Mouse (Mus musculus): ENCODE data around the gene Nlrp14. TPM values are rescaled to one million over a fixed set of nuclear protein-coding genes. Genes with fewer than 3 reads are reported as not detected.
"Not testable (repeated sequence)": the region's sequence is repeated elsewhere in the genome, so short reads cannot be mapped to it uniquely, and the experiment has no call there.

Nlrp14 gene
- not detected in 2 replicates for polyA plus RNA-seq (2015; fragmentation: Nextera tagmentation; extraction: Ambion mirVana)

DNA sequence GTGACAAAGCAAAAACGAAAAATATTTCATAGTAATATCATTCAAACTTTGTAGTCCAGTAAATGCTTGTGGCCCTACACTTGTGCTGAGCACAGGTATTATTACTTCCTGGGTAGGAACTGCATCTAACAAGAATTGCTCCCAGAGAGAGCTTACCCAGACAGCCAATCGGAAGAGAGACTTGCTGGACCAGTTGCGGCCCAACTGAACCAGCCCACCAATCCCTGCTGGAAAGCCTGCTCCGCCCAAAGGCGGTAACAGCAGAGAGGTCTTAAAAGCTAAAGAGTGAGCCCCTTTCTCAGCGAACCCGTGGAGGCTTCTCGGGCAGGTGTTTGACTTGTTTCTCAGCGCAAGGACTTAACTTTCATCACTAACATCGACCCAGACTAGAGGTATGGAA is at the start of gene Nlrp14:
Gene Nlrp14, plus strand, starts transcription at position 301 of the 400 bp plus-strand sequence.
- ATAC-seq: no peak
- no peaks in the 10 kb centered on the region for H3K36me3 ChIP-seq (ENCODE audit: control insufficient read depth, insufficient read depth)
- H3K9ac ChIP-seq (replicated peaks; ENCODE audit: low read depth, low read length): no peak within 1 kb of the TSS
- no peak within 1 kb of the TSS for H3K4me2 ChIP-seq (ENCODE audit: low read length)
- H3K27me3 ChIP-seq (replicated peaks; ENCODE audit: control insufficient read depth, insufficient read depth, low read length): no peaks in the 10 kb centered on the region
- H3K9me3 ChIP-seq (ENCODE audit: control insufficient read depth, low read length): no peaks in the 10 kb centered on the region
- H3K27ac ChIP-seq (ENCODE audit: low read length): no peak within 1 kb of the TSS
- 88% methylated on average over 10 of the region's 10 CpGs for WGBS
- H3K4me3 ChIP-seq (replicated peaks; ENCODE audit: low read length): no peak within 1 kb of the TSS
- H3K4me1 ChIP-seq (replicated peaks; ENCODE audit: control insufficient read depth, insufficient read depth, low read length): no peaks in the 10 kb centered on the region

DNA sequence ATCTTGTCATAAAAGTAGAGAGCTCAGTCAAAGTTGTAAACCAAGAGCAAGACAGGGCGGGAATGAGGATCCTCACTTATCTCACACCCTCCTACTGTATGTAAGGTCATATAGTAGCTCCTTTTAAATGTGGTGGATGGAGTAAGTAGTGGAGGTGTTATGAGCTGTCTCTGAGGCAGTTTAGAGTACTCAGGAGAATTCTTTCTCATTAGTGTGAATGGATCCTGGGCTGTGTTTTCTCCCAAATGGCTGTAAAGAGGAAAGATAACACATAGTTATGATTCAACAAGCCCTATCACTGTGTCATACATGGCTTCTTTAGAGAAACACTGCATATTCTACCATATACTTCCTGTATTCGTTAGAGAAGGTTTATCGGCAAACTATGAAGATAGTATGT is 35.8 kb upstream of the Nlrp14 start, which contains the start of gene Olfr715:
Gene Olfr715, minus strand, starts transcription at position 101 of the 400 bp plus-strand sequence.
- H3K4me1 ChIP-seq (replicated peaks; ENCODE audit: control insufficient read depth, insufficient read depth, low read length); H3K9ac ChIP-seq (replicated peaks; ENCODE audit: low read depth, low read length); ATAC-seq; H3K36me3 ChIP-seq (ENCODE audit: control insufficient read depth, insufficient read depth); H3K4me2 ChIP-seq (ENCODE audit: low read length); H3K27me3 ChIP-seq (replicated peaks; ENCODE audit: control insufficient read depth, insufficient read depth, low read length); H3K4me3 ChIP-seq (replicated peaks; ENCODE audit: low read length); H3K27ac ChIP-seq (ENCODE audit: low read length); H3K9me3 ChIP-seq (ENCODE audit: control insufficient read depth, low read length): not testable (repeated sequence)
- 60% methylated on average over 1 of the region's 3 CpGs for WGBS

- H3K27me3 ChIP-seq (replicated peaks; ENCODE audit: control insufficient read depth, insufficient read depth, low read length); H3K9ac ChIP-seq (replicated peaks; ENCODE audit: low read depth, low read length); H3K4me2 ChIP-seq (ENCODE audit: low read length); H3K27ac ChIP-seq (ENCODE audit: low read length); H3K4me1 ChIP-seq (replicated peaks; ENCODE audit: control insufficient read depth, insufficient read depth, low read length); H3K36me3 ChIP-seq (ENCODE audit: control insufficient read depth, insufficient read depth); ATAC-seq; H3K9me3 ChIP-seq (ENCODE audit: control insufficient read depth, low read length); H3K4me3 ChIP-seq (replicated peaks; ENCODE audit: low read length): not testable (repeated sequence)
- WGBS: 76% methylated on average over 2 of the region's 2 CpGs
These were observed 28.8 kb upstream of the Nlrp14 start, which contains the start of gene Olfr716 for GRCm38 (mm10) chr7:107138027-107138426. Gene Olfr716, plus strand, starts transcription at chr7:107138327.

- no peaks in the 10 kb centered on the region for H3K27me3 ChIP-seq (replicated peaks; ENCODE audit: control insufficient read depth, insufficient read depth, low read length)
- H3K4me2 ChIP-seq (ENCODE audit: low read length): no peak overlapping the region
- ATAC-seq: no peak
- no peak overlapping the region for H3K27ac ChIP-seq (ENCODE audit: low read length)
- H3K9me3 ChIP-seq (ENCODE audit: control insufficient read depth, low read length): no peaks in the 10 kb centered on the region
- no peak overlapping the region for H3K4me3 ChIP-seq (replicated peaks; ENCODE audit: low read length)
- no peaks in the 10 kb centered on the region for H3K36me3 ChIP-seq (ENCODE audit: control insufficient read depth, insufficient read depth)
- no peaks in the 10 kb centered on the region for H3K4me1 ChIP-seq (replicated peaks; ENCODE audit: control insufficient read depth, insufficient read depth, low read length)
- no peak overlapping the region for H3K9ac ChIP-seq (replicated peaks; ENCODE audit: low read depth, low read length)
- WGBS: 41% methylated on average over 2 of the region's 2 CpGs
These were observed 13.6 kb downstream of the Nlrp14 start for GRCm38 (mm10) chr7:107180406-107180805.

GRCm38 (mm10) chr7:107201817-107202216 is 35.0 kb downstream of the Nlrp14 start:
- WGBS: 44% methylated on average over 3 of the region's 3 CpGs
- no peaks in the 10 kb centered on the region for H3K4me1 ChIP-seq (replicated peaks; ENCODE audit: control insufficient read depth, insufficient read depth, low read length)
- H3K36me3 ChIP-seq (ENCODE audit: control insufficient read depth, insufficient read depth): no peaks in the 10 kb centered on the region
- H3K4me2 ChIP-seq (ENCODE audit: low read length): no peak overlapping the region
- H3K9me3 ChIP-seq (ENCODE audit: control insufficient read depth, low read length): no peaks in the 10 kb centered on the region; the same call in 1 of the 2 replicates
- no peak for ATAC-seq
- no peak overlapping the region for H3K4me3 ChIP-seq (replicated peaks; ENCODE audit: low read length)
- no peak overlapping the region for H3K9ac ChIP-seq (replicated peaks; ENCODE audit: low read depth, low read length)
- H3K27ac ChIP-seq (ENCODE audit: low read length): no peak overlapping the region
- no peaks in the 10 kb centered on the region for H3K27me3 ChIP-seq (replicated peaks; ENCODE audit: control insufficient read depth, insufficient read depth, low read length)

DNA sequence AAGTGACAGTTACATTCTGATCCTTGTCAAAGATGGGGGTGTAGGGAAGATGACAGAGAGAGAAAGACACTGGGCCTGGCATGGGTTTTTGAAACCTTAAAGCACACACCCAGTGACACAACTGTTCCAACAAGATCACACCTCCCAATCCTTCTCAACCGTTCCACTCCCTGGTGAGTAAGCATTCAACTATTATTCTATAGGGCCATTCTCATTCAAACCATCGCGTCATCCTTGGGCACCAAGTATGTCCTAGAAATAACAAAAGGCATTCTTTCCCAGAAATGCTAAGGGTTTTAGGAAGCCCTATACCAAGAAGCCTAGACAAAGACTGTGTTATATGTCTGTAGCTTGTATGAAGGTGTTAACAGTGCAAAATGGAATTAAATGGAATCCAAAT is 41.1 kb downstream of the Nlrp14 start:
- no peak overlapping the region for H3K4me2 ChIP-seq (ENCODE audit: low read length)
- H3K27me3 ChIP-seq (replicated peaks; ENCODE audit: control insufficient read depth, insufficient read depth, low read length): peaks cover 25% of the 10 kb centered on the region
- WGBS: 78% methylated on average over 3 of the region's 3 CpGs
- H3K4me1 ChIP-seq (replicated peaks; ENCODE audit: control insufficient read depth, insufficient read depth, low read length): no peaks in the 10 kb centered on the region
- no peak for ATAC-seq
- H3K9ac ChIP-seq (replicated peaks; ENCODE audit: low read depth, low read length): no peak overlapping the region
- H3K27ac ChIP-seq (ENCODE audit: low read length): no peak overlapping the region
- peaks cover 16% of the 10 kb centered on the region for H3K9me3 ChIP-seq (ENCODE audit: control insufficient read depth, low read length)
- H3K36me3 ChIP-seq (ENCODE audit: control insufficient read depth, insufficient read depth): no peaks in the 10 kb centered on the region
- no peak overlapping the region for H3K4me3 ChIP-seq (replicated peaks; ENCODE audit: low read length)

- Histone ChIP-seq H3K4me2 (ENCODE audit: low read length) (peak within 1 kb of the TSS; percentile 9; the same call in 1 of the 2 replicates), H3K36me3 (ENCODE audit: control insufficient read depth, insufficient read depth) (no peaks in the 10 kb centered on the region), H3K4me1 (replicated peaks; ENCODE audit: control insufficient read depth, insufficient read depth, low read length) (no peaks in the 10 kb centered on the region), H3K9me3 (ENCODE audit: control insufficient read depth, low read length) (peaks cover 16% of the 10 kb centered on the region), H3K27me3 (replicated peaks; ENCODE audit: control insufficient read depth, insufficient read depth, low read length) (peaks cover 28% of the 10 kb centered on the region), H3K27ac (ENCODE audit: low read length) (no peak within 1 kb of the TSS), H3K9ac (replicated peaks; ENCODE audit: low read depth, low read length) (no peak within 1 kb of the TSS), H3K4me3 (replicated peaks; ENCODE audit: low read length) (peak within 1 kb of the TSS; percentile 19)
- WGBS: 45% methylated on average over 68 of the region's 70 CpGs
- no peak for ATAC-seq
These were observed 42.5 kb downstream of the Nlrp14 start, which contains the start of gene Rbmxl2 for GRCm38 (mm10) chr7:107209204-107209860. Gene Rbmxl2, plus strand, starts transcription at chr7:107209445.

DNA sequence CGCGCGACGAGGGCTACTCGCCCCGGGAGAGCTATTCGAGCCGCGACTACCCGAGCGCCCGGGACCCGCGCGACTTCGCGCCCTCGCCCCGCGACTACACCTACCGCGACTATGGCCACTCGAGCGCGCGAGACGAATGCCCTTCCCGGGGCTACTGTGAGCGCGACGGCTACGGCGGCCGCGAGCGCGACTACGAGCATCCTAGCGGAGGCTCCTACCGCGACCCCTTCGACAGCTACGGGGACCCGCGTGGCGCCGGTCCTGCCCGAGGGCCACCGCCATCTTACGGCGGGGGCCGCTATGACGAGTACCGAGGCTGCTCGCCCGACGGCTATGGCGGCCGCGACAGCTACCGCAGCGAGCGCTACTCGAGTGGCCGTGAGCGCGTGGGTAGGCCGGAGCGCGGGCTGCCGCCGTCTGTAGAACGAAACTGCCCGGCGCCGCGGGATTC is 43.4 kb downstream of the Nlrp14 start:
- no peak for ATAC-seq
- H3K36me3 ChIP-seq (ENCODE audit: control insufficient read depth, insufficient read depth): no peaks in the 10 kb centered on the region
- H3K4me2 ChIP-seq (ENCODE audit: low read length): peak overlapping the region; percentile 9; the same call in 1 of the 2 replicates
- H3K4me1 ChIP-seq (replicated peaks; ENCODE audit: control insufficient read depth, insufficient read depth, low read length): no peaks in the 10 kb centered on the region
- peak overlapping the region; percentile 19 for H3K4me3 ChIP-seq (replicated peaks; ENCODE audit: low read length)
- 26% methylated on average over 54 of the region's 77 CpGs for WGBS
- H3K9me3 ChIP-seq (ENCODE audit: control insufficient read depth, low read length): peaks cover 16% of the 10 kb centered on the region
- peaks cover 28% of the 10 kb centered on the region for H3K27me3 ChIP-seq (replicated peaks; ENCODE audit: control insufficient read depth, insufficient read depth, low read length)
- no peak overlapping the region for H3K27ac ChIP-seq (ENCODE audit: low read length)
- H3K9ac ChIP-seq (replicated peaks; ENCODE audit: low read depth, low read length): no peak overlapping the region

DNA sequence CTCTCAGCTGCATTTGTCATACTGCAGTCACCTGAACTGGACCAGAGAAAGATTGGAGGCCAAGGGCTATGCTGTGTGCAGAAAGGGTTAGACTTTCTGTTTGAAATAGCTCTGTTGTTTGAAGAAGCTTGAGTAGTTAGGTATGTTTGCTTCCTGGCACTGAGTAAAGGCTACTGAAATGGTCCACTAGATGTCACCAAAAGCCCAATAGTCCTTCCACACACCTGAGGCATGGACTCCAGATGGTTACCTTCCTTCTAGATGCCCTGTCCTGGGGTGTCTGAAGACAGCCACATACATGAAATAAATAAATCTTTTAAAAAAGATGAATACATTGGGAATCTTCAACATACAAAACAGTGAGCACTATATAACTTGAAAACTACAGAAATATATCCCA is 48.9 kb downstream of the Nlrp14 start:
- no peaks in the 10 kb centered on the region for H3K36me3 ChIP-seq (ENCODE audit: control insufficient read depth, insufficient read depth)
- ATAC-seq: peak; percentile 54; the same call in 1 of the 2 replicates
- no peak overlapping the region for H3K9ac ChIP-seq (replicated peaks; ENCODE audit: low read depth, low read length)
- H3K4me1 ChIP-seq (replicated peaks; ENCODE audit: control insufficient read depth, insufficient read depth, low read length): no peaks in the 10 kb centered on the region
- H3K9me3 ChIP-seq (ENCODE audit: control insufficient read depth, low read length): no peaks in the 10 kb centered on the region
- H3K4me2 ChIP-seq (ENCODE audit: low read length): no peak overlapping the region
- peaks cover 9% of the 10 kb centered on the region for H3K27me3 ChIP-seq (replicated peaks; ENCODE audit: control insufficient read depth, insufficient read depth, low read length)
- H3K4me3 ChIP-seq (replicated peaks; ENCODE audit: low read length): no peak overlapping the region
- no peak overlapping the region for H3K27ac ChIP-seq (ENCODE audit: low read length)

All from forebrain, embryonic 16.5 days (tissue).